Mouse (Mus musculus): Measurements from ENCODE around the gene Sec61a2. TPM values are rescaled to one million over a fixed set of nuclear protein-coding genes. Genes with fewer than 3 reads are reported as not detected.

The Sec61a2 gene
- polyA plus RNA-seq, 1 experiment from 2014 or later: 52.9 TPM

DNA sequence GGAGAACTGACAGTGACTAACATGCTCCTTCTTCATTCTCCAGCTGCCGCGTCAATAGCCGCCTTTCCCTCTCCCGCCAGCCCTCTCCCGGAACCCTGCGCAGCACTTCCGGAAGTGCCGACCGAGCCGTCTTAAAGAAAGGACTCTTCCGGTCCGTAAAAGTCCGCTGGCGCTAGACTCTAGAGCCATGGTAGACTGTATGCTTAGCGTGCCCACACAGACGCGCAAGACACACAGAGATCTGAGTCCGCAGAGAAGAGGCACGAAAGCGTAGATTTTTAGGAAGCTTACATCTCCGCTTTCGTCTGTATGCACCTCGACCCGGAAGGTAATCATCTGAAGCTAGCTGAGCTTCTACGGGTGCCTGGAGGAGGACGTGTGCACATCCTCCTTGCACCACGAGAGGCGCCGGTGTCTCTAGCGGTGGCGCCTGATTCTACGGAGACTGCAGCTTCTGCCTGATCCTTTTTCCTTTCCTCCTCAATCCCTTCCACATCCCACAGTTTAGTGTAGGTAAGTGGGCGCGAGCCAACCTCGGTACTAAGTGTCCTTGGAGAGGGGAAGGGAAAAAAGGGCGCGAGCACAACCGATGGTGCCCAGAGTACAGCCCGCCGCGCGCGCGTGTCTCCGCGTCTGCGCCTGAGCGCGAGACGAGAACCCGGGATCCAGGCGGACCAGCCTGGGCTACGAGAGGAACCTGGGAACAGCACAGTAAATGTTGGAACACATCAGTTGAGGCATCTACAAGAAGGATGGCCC lies 50.2 kb downstream of the Sec61a2 start, which contains the start of the genes Nudt5 and Cdc123:
Nudt5 (plus strand) TSS at position 147 of the 759 bp plus-strand sequence.
Cdc123 (minus strand) TSS at position 292 of the 759 bp plus-strand sequence.
- no peaks in the 10 kb centered on the region for H3K27me3 ChIP-seq (ENCODE audit: control insufficient read depth, insufficient read depth, low read length)
- H3K4me1 ChIP-seq (ENCODE audit: control insufficient read depth in 2 of 2, insufficient read depth in 2 of 2, low read length in 2 of 2): peaks cover 0 to 14% of the 10 kb centered on the region in 2 experiments; a peak in 2 of 4 replicates
- peak within 1 kb of the TSS; percentile 72 for H3K4me2 ChIP-seq (ENCODE audit: low read length)
- peak within 1 kb of the TSS; percentile 82 to 89 for H3K4me3 ChIP-seq (ENCODE audit: control insufficient read depth in 1 of 2, insufficient read depth in 1 of 2, low read depth in 1 of 2, low read length in 2 of 2)
- H3K9ac ChIP-seq (ENCODE audit: low read length): peak within 1 kb of the TSS; percentile 91
- peaks cover 31% of the 10 kb centered on the region for H3K36me3 ChIP-seq (ENCODE audit: control insufficient read depth, insufficient read depth, low read length)
- under 1% methylated on average over 53 of the region's 53 CpGs for WGBS
- peak within 1 kb of the TSS; percentile 90 to 91 for H3K27ac ChIP-seq (replicated peaks in 1 of 2; ENCODE audit: control insufficient read depth in 1 of 2, insufficient read depth in 1 of 2, low read depth in 2 of 2, low read length in 2 of 2)
- peak; percentile 88 for ATAC-seq (ENCODE audit: insufficient number of reproducible peaks, insufficient read depth, low FRiP score, low read depth)
- H3K9me3 ChIP-seq (ENCODE audit: control insufficient read depth, low read length): no peaks in the 10 kb centered on the region

GRCm38 (mm10) chr2:5844181-5844872 lies 50.9 kb downstream of the Sec61a2 start:
- peak overlapping the region; percentile 76 to 90 for H3K27ac ChIP-seq (replicated peaks in 1 of 2; ENCODE audit: control insufficient read depth in 1 of 2, insufficient read depth in 1 of 2, low read depth in 2 of 2, low read length in 2 of 2)
- H3K9me3 ChIP-seq (ENCODE audit: control insufficient read depth, low read length): no peaks in the 10 kb centered on the region
- peaks cover 0 to 14% of the 10 kb centered on the region in 2 experiments; a peak in 2 of 4 replicates for H3K4me1 ChIP-seq (ENCODE audit: control insufficient read depth in 2 of 2, insufficient read depth in 2 of 2, low read length in 2 of 2)
- WGBS: 3% methylated on average over 23 of the region's 23 CpGs
- H3K4me2 ChIP-seq (ENCODE audit: low read length): peak overlapping the region; percentile 70
- H3K27me3 ChIP-seq (ENCODE audit: control insufficient read depth, insufficient read depth, low read length): no peaks in the 10 kb centered on the region
- ATAC-seq (ENCODE audit: insufficient number of reproducible peaks, insufficient read depth, low FRiP score, low read depth): no peak
- peak overlapping the region; percentile 91 for H3K9ac ChIP-seq (ENCODE audit: low read length)
- H3K4me3 ChIP-seq (ENCODE audit: control insufficient read depth in 1 of 2, insufficient read depth in 1 of 2, low read depth in 1 of 2, low read length in 2 of 2): peak overlapping the region; percentile 82 to 89
- H3K36me3 ChIP-seq (ENCODE audit: control insufficient read depth, insufficient read depth, low read length): peaks cover 38% of the 10 kb centered on the region

DNA sequence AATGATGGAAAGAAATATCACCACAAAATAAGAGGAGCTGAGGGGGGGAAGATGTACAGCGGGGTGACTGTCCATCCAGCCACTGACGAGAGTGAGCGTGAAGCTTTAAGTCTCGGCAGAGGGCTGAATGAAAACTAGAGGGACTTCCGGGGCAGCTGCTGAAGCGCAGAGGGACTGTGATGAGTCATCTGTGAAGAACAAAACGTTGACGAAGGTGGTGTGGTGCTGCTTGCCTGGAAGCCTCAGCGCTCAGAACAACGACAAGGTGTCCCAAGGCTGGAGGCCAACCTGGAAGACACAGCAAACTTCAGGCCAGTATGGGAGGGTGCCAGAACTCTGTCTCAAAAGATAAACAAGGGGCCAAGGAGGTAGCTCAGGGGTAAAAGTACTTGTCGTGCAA lies 54.4 kb downstream of the Sec61a2 start:
- H3K4me2 ChIP-seq (ENCODE audit: low read length): no peak overlapping the region
- no peak for ATAC-seq (ENCODE audit: insufficient number of reproducible peaks, insufficient read depth, low FRiP score, low read depth)
- H3K36me3 ChIP-seq (ENCODE audit: control insufficient read depth, insufficient read depth, low read length): peaks cover 58% of the 10 kb centered on the region
- no peaks in the 10 kb centered on the region for H3K27me3 ChIP-seq (ENCODE audit: control insufficient read depth, insufficient read depth, low read length)
- no peak overlapping the region for H3K27ac ChIP-seq (replicated peaks in 1 of 2; ENCODE audit: control insufficient read depth in 1 of 2, insufficient read depth in 1 of 2, low read depth in 2 of 2, low read length in 2 of 2)
- no peak overlapping the region for H3K9ac ChIP-seq (ENCODE audit: low read length)
- peaks cover 0 to 4% of the 10 kb centered on the region in 2 experiments; a peak in 2 of 4 replicates for H3K4me1 ChIP-seq (ENCODE audit: control insufficient read depth in 2 of 2, insufficient read depth in 2 of 2, low read length in 2 of 2)
- 93% methylated on average over 11 of the region's 11 CpGs for WGBS
- H3K9me3 ChIP-seq (ENCODE audit: control insufficient read depth, low read length): no peaks in the 10 kb centered on the region
- no peak overlapping the region for H3K4me3 ChIP-seq (ENCODE audit: control insufficient read depth in 1 of 2, insufficient read depth in 1 of 2, low read depth in 1 of 2, low read length in 2 of 2)

DNA sequence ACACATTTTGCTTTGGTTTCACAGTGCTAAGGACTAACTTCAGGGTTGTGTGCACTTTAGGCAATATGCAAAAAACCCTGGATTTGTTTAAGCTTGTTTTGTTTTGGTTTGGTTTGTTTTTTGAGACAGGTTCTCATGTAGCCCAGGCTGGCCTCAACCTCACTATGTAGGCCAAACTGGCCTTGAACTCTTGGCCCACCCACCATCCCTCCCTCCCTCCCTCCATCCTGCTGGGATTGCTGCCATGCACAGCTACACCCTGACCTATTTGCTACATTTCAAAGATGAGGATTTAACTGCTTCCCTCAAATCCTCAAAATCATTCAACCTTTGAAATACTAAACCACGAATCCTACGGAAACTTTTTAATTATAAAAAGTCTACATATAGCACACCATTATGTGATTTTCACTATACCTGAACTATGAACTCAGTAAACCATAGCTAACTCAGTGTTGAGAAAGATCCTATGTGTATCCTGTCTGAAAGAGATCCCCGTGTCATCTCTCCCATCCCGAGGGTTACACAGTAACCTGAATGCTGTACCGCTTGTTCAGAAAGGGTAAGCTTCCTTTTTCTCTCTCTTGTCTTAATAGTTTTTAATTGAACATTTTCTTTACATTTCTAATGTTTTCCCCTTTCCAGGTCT lies 69.8 kb downstream of the Sec61a2 start:
- no peak for ATAC-seq (ENCODE audit: insufficient number of reproducible peaks, insufficient read depth, low FRiP score, low read depth)
- Histone ChIP-seq H3K36me3 (ENCODE audit: control insufficient read depth, insufficient read depth, low read length) (peaks cover 61% of the 10 kb centered on the region), H3K9ac (ENCODE audit: low read length) (no peak overlapping the region), H3K27me3 (ENCODE audit: control insufficient read depth, insufficient read depth, low read length) (no peaks in the 10 kb centered on the region), H3K4me1 (ENCODE audit: control insufficient read depth in 2 of 2, insufficient read depth in 2 of 2, low read length in 2 of 2) (no peaks in the 10 kb centered on the region), H3K4me3 (ENCODE audit: control insufficient read depth in 1 of 2, insufficient read depth in 1 of 2, low read depth in 1 of 2, low read length in 2 of 2) (no peak overlapping the region), H3K9me3 (ENCODE audit: control insufficient read depth, low read length) (no peaks in the 10 kb centered on the region), H3K4me2 (ENCODE audit: low read length) (no peak overlapping the region), H3K27ac (replicated peaks in 1 of 2; ENCODE audit: control insufficient read depth in 1 of 2, insufficient read depth in 1 of 2, low read depth in 2 of 2, low read length in 2 of 2) (no peak overlapping the region)
- 94% methylated on average over 5 of the region's 5 CpGs for WGBS

DNA sequence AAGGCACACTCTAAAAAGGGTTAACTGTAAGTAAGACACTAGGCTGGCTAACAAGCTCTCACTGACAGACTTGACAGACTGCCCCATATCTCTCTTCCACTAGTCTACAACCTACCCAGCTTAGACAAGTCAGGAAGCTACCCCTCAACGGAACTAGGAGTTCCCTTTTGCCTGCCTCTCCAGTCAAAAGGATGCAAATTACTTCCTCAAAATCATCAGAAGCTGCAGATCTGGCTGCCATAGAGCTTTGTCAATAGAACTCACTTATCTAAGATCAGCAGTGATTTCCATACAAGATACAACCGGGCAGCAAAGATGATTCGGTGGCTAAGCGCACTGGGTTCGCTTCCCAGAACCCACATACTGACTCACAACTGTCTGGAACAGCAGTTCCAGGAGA lies 70.5 kb downstream of the Sec61a2 start:
- Histone ChIP-seq H3K36me3 (ENCODE audit: control insufficient read depth, insufficient read depth, low read length) (peaks cover 61% of the 10 kb centered on the region), H3K27ac (replicated peaks in 1 of 2; ENCODE audit: control insufficient read depth in 1 of 2, insufficient read depth in 1 of 2, low read depth in 2 of 2, low read length in 2 of 2) (no peak overlapping the region), H3K4me2 (ENCODE audit: low read length) (no peak overlapping the region), H3K9ac (ENCODE audit: low read length) (no peak overlapping the region), H3K9me3 (ENCODE audit: control insufficient read depth, low read length) (no peaks in the 10 kb centered on the region), H3K27me3 (ENCODE audit: control insufficient read depth, insufficient read depth, low read length) (no peaks in the 10 kb centered on the region), H3K4me1 (ENCODE audit: control insufficient read depth in 2 of 2, insufficient read depth in 2 of 2, low read length in 2 of 2) (no peaks in the 10 kb centered on the region), H3K4me3 (ENCODE audit: control insufficient read depth in 1 of 2, insufficient read depth in 1 of 2, low read depth in 1 of 2, low read length in 2 of 2) (no peak overlapping the region)
- 78% methylated on average over 5 of the region's 5 CpGs for WGBS
- ATAC-seq (ENCODE audit: insufficient number of reproducible peaks, insufficient read depth, low FRiP score, low read depth): no peak

DNA sequence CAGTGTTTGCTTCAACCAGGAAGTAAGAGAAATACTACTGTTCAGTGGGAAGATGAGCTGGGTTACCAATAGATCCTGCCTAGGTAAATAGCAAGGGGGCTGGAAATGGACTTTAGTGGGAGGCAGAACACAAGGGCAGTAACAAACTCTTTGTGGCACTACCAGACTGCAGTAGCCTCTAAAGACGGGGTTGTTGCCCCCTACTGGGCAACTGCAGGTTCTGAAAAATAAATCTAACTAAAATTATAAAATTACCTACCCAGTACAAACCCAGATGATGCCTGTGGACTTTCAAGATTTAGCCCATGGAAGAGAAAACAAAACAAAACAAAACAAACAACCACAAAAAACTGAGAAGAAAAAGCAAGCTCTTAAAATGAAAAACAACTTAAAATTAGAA lies 71.0 kb downstream of the Sec61a2 start:
- H3K36me3 ChIP-seq (ENCODE audit: control insufficient read depth, insufficient read depth, low read length): peaks cover 64% of the 10 kb centered on the region
- no peaks in the 10 kb centered on the region for H3K9me3 ChIP-seq (ENCODE audit: control insufficient read depth, low read length)
- no peak overlapping the region for H3K27ac ChIP-seq (replicated peaks in 1 of 2; ENCODE audit: control insufficient read depth in 1 of 2, insufficient read depth in 1 of 2, low read depth in 2 of 2, low read length in 2 of 2)
- ATAC-seq (ENCODE audit: insufficient number of reproducible peaks, insufficient read depth, low FRiP score, low read depth): no peak
- WGBS: 28% methylated on average over 1 of the region's 1 CpGs
- no peaks in the 10 kb centered on the region for H3K27me3 ChIP-seq (ENCODE audit: control insufficient read depth, insufficient read depth, low read length)
- H3K9ac ChIP-seq (ENCODE audit: low read length): no peak overlapping the region
- H3K4me2 ChIP-seq (ENCODE audit: low read length): no peak overlapping the region
- H3K4me1 ChIP-seq (ENCODE audit: control insufficient read depth in 2 of 2, insufficient read depth in 2 of 2, low read length in 2 of 2): no peaks in the 10 kb centered on the region
- H3K4me3 ChIP-seq (ENCODE audit: control insufficient read depth in 1 of 2, insufficient read depth in 1 of 2, low read depth in 1 of 2, low read length in 2 of 2): no peak overlapping the region

GRCm38 (mm10) chr2:5822449-5822848 lies 72.8 kb downstream of the Sec61a2 start:
- Histone ChIP-seq H3K27me3 (ENCODE audit: control insufficient read depth, insufficient read depth, low read length) (no peaks in the 10 kb centered on the region), H3K4me1 (ENCODE audit: control insufficient read depth in 2 of 2, insufficient read depth in 2 of 2, low read length in 2 of 2) (no peaks in the 10 kb centered on the region), H3K4me2 (ENCODE audit: low read length) (no peak overlapping the region), H3K27ac (replicated peaks in 1 of 2; ENCODE audit: control insufficient read depth in 1 of 2, insufficient read depth in 1 of 2, low read depth in 2 of 2, low read length in 2 of 2) (no peak overlapping the region), H3K4me3 (ENCODE audit: control insufficient read depth in 1 of 2, insufficient read depth in 1 of 2, low read depth in 1 of 2, low read length in 2 of 2) (no peak overlapping the region), H3K9ac (ENCODE audit: low read length) (no peak overlapping the region), H3K9me3 (ENCODE audit: control insufficient read depth, low read length) (no peaks in the 10 kb centered on the region), H3K36me3 (ENCODE audit: control insufficient read depth, insufficient read depth, low read length) (peaks cover 76% of the 10 kb centered on the region)
- ATAC-seq (ENCODE audit: insufficient number of reproducible peaks, insufficient read depth, low FRiP score, low read depth): no peak
- 87% methylated on average over 6 of the region's 6 CpGs for WGBS

Data from heart, embryonic 14.5 days (tissue).